Mouse (Mus musculus): ENCODE data around the gene Ak3. TPM values are rescaled to one million over a fixed set of nuclear protein-coding genes. Genes with fewer than 3 reads are reported as not detected.

Ak3 gene
- polyA plus RNA-seq, 1 experiment from 2014 or later = 102 TPM

GRCm38 (mm10) chr19:29039334-29039733 is 8.4 kb downstream of the Ak3 start:
- Histone ChIP-seq H3K4me3 (no peak overlapping the region), H3K36me3 (peaks cover 62% of the 10 kb centered on the region)
- no peak for DNase-seq (ENCODE audit: low spot score)

GRCm38 (mm10) chr19:29037541-29037940 is 10.2 kb downstream of the Ak3 start:
- 94% methylated on average over 10 of the region's 10 CpGs for WGBS
- Histone ChIP-seq H3K9me3 (replicated peaks) (no peaks in the 10 kb centered on the region; the same call in 1 of the 2 replicates), H3K27ac (replicated peaks) (no peak overlapping the region), H3K4me3 (no peak overlapping the region), H3K27me3 (ENCODE audit: low read depth, poor library complexity, severe bottlenecking) (no peaks in the 10 kb centered on the region), H3K36me3 (peaks cover 77% of the 10 kb centered on the region), H3K4me1 (no peaks in the 10 kb centered on the region)
- no peak for DNase-seq (ENCODE audit: low spot score)

More at GRCm38 (mm10) chr19:29039334-29039733, 8.4 kb downstream of the Ak3 start:
- Histone ChIP-seq H3K4me1 (peaks cover 14% of the 10 kb centered on the region), H3K27me3 (ENCODE audit: low read depth, poor library complexity, severe bottlenecking) (no peaks in the 10 kb centered on the region), H3K27ac (replicated peaks) (no peak overlapping the region), H3K9me3 (replicated peaks) (no peaks in the 10 kb centered on the region; the same call in 1 of the 2 replicates)

- Histone ChIP-seq H3K27me3 (ENCODE audit: low read depth, poor library complexity, severe bottlenecking) (no peaks in the 10 kb centered on the region), H3K9me3 (replicated peaks) (no peaks in the 10 kb centered on the region; the same call in 1 of the 2 replicates), H3K36me3 (peaks cover 82% of the 10 kb centered on the region), H3K4me1 (no peaks in the 10 kb centered on the region), H3K27ac (replicated peaks) (no peak overlapping the region), H3K4me3 (no peak overlapping the region)
- WGBS = 91% methylated on average over 5 of the region's 5 CpGs
- DNase-seq (ENCODE audit: low spot score) = no peak
These were observed 10.7 kb downstream of the Ak3 start for GRCm38 (mm10) chr19:29037026-29037425.

- Histone ChIP-seq H3K27ac (replicated peaks) (no peak overlapping the region), H3K36me3 (peaks cover 72% of the 10 kb centered on the region), H3K27me3 (ENCODE audit: low read depth, poor library complexity, severe bottlenecking) (no peaks in the 10 kb centered on the region), H3K4me3 (no peak overlapping the region), H3K4me1 (no peaks in the 10 kb centered on the region), H3K9me3 (replicated peaks) (no peaks in the 10 kb centered on the region)
- no peak for DNase-seq (ENCODE audit: low spot score)
These were observed 15.1 kb downstream of the Ak3 start for GRCm38 (mm10) chr19:29032662-29033061.

- Histone ChIP-seq H3K36me3 (peaks cover 68% of the 10 kb centered on the region), H3K9me3 (replicated peaks) (no peaks in the 10 kb centered on the region), H3K4me1 (no peaks in the 10 kb centered on the region), H3K4me3 (no peak overlapping the region), H3K27ac (replicated peaks) (no peak overlapping the region), H3K27me3 (ENCODE audit: low read depth, poor library complexity, severe bottlenecking) (no peaks in the 10 kb centered on the region)
- no peak for DNase-seq (ENCODE audit: low spot score)
- 92% methylated on average over 3 of the region's 3 CpGs for WGBS
These were observed 16.0 kb downstream of the Ak3 start for GRCm38 (mm10) chr19:29031788-29032187.

- peaks cover 81% of the 10 kb centered on the region for H3K36me3 ChIP-seq
- no peak overlapping the region for H3K4me3 ChIP-seq
- no peaks in the 10 kb centered on the region for H3K27me3 ChIP-seq (ENCODE audit: low read depth, poor library complexity, severe bottlenecking)
- DNase-seq (ENCODE audit: low spot score) = no peak
- 89% methylated on average over 11 of the region's 11 CpGs for WGBS
- no peak overlapping the region for H3K27ac ChIP-seq (replicated peaks)
- no peaks in the 10 kb centered on the region for H3K9me3 ChIP-seq (replicated peaks)
- no peaks in the 10 kb centered on the region for H3K4me1 ChIP-seq
These were observed 23.3 kb downstream of the Ak3 start for GRCm38 (mm10) chr19:29024391-29024947.

GRCm38 (mm10) chr19:29021754-29022345 is 25.9 kb downstream of the Ak3 start:
- Histone ChIP-seq H3K36me3 (peaks cover 100% of the 10 kb centered on the region), H3K27ac (replicated peaks) (no peak overlapping the region), H3K4me3 (no peak overlapping the region), H3K27me3 (ENCODE audit: low read depth, poor library complexity, severe bottlenecking) (no peaks in the 10 kb centered on the region), H3K9me3 (replicated peaks) (no peaks in the 10 kb centered on the region), H3K4me1 (no peaks in the 10 kb centered on the region)
- DNase-seq (ENCODE audit: low spot score) = no peak
- WGBS = 91% methylated on average over 7 of the region's 7 CpGs

GRCm38 (mm10) chr19:29019647-29020046 is 28.1 kb downstream of the Ak3 start:
- DNase-seq (ENCODE audit: low spot score) = no peak
- Histone ChIP-seq H3K9me3 (replicated peaks) (no peaks in the 10 kb centered on the region), H3K27me3 (ENCODE audit: low read depth, poor library complexity, severe bottlenecking) (no peaks in the 10 kb centered on the region), H3K36me3 (peaks cover 98% of the 10 kb centered on the region), H3K27ac (replicated peaks) (no peak overlapping the region), H3K4me1 (no peaks in the 10 kb centered on the region), H3K4me3 (no peak overlapping the region)
- 83% methylated on average over 3 of the region's 3 CpGs for WGBS

- Histone ChIP-seq H3K27ac (replicated peaks) (no peak overlapping the region), H3K27me3 (ENCODE audit: low read depth, poor library complexity, severe bottlenecking) (no peaks in the 10 kb centered on the region), H3K4me3 (no peak overlapping the region), H3K9me3 (replicated peaks) (no peaks in the 10 kb centered on the region), H3K4me1 (no peaks in the 10 kb centered on the region), H3K36me3 (peaks cover 97% of the 10 kb centered on the region)
- 88% methylated on average over 5 of the region's 5 CpGs for WGBS
- no peak for DNase-seq (ENCODE audit: low spot score)
These were observed 31.0 kb downstream of the Ak3 start for GRCm38 (mm10) chr19:29016786-29017185.

GRCm38 (mm10) chr19:29016204-29016765 is 31.5 kb downstream of the Ak3 start:
- Histone ChIP-seq H3K4me3 (no peak overlapping the region), H3K27me3 (ENCODE audit: low read depth, poor library complexity, severe bottlenecking) (no peaks in the 10 kb centered on the region), H3K27ac (replicated peaks) (no peak overlapping the region), H3K4me1 (no peaks in the 10 kb centered on the region), H3K36me3 (peaks cover 97% of the 10 kb centered on the region), H3K9me3 (replicated peaks) (no peaks in the 10 kb centered on the region)
- WGBS = 94% methylated on average over 5 of the region's 5 CpGs
- no peak for DNase-seq (ENCODE audit: low spot score)

GRCm38 (mm10) chr19:29015410-29016203 is 32.2 kb downstream of the Ak3 start:
- Histone ChIP-seq H3K27me3 (ENCODE audit: low read depth, poor library complexity, severe bottlenecking) (no peaks in the 10 kb centered on the region), H3K36me3 (peaks cover 97% of the 10 kb centered on the region), H3K9me3 (replicated peaks) (no peaks in the 10 kb centered on the region), H3K27ac (replicated peaks) (no peak overlapping the region), H3K4me1 (no peaks in the 10 kb centered on the region), H3K4me3 (no peak overlapping the region)
- 93% methylated on average over 8 of the region's 8 CpGs for WGBS
- DNase-seq (ENCODE audit: low spot score) = no peak

GRCm38 (mm10) chr19:29014466-29015055 is 33.2 kb downstream of the Ak3 start:
- 90% methylated on average over 5 of the region's 5 CpGs for WGBS
- H3K4me1 ChIP-seq = no peaks in the 10 kb centered on the region
- no peak for DNase-seq (ENCODE audit: low spot score)
- peaks cover 93% of the 10 kb centered on the region for H3K36me3 ChIP-seq
- no peaks in the 10 kb centered on the region for H3K9me3 ChIP-seq (replicated peaks)
- H3K4me3 ChIP-seq = no peak overlapping the region
- no peak overlapping the region for H3K27ac ChIP-seq (replicated peaks)
- H3K27me3 ChIP-seq (ENCODE audit: low read depth, poor library complexity, severe bottlenecking) = no peaks in the 10 kb centered on the region
